15 mouse cellular contexts compared by ENCODE assay signal in genomic region chr2:33234848-33235247, GRCm38 (mm10). TPM values are rescaled to one million over a fixed set of nuclear protein-coding genes. Genes with fewer than 3 reads are reported as not detected.
A peak's percentile ranks its signal among the peaks of the same experiment; 100 is the strongest.
DNase-seq lines count a peak whose midpoint lies in the region; ATAC-seq and TF ChIP-seq lines count a peak whose summit lies in the region.
"Had no signal": no experiment of that assay in that cellular context is flagged by ENCODE, and none has a peak within 500 bp of the region (broad histone marks: within the 10 kb centered on the region; RNA-seq: fewer than 3 reads in every experiment).

No protein-coding gene starts in this region.

- H3K4me1 ChIP-seq in heart, postnatal 0 days (ENCODE audit: control insufficient read depth, insufficient read depth) = peaks cover 16% of the 10 kb centered on the region
- H3K4me1 ChIP-seq in lung, adult 2 months (ENCODE audit: control insufficient read depth, insufficient read depth, low read length) = no peaks in the 10 kb centered on the region
- H3K4me1 ChIP-seq in hindbrain, embryonic 16.5 days (ENCODE audit: control insufficient read depth, insufficient read depth, low read depth, low read length) = peaks cover 14% of the 10 kb centered on the region; the same call in 1 of the 2 replicates

- 0 out of 2 replicates have a peak, but pooled peaks have one; percentile 59 for ATAC-seq in heart, postnatal 0 days (ENCODE audit: insufficient read depth, low read depth)
- 0 out of 2 replicates have a peak, but pooled peaks have one; percentile 16 for ATAC-seq in hindbrain, embryonic 16.5 days
- ATAC-seq: forebrain, embryonic 16.5 days had no signal

- peaks cover 24% of the 10 kb centered on the region for H3K36me3 ChIP-seq in heart, postnatal 0 days (replicated peaks; ENCODE audit: control insufficient read depth, insufficient read depth, low read length)
- H3K36me3 ChIP-seq in hindbrain, embryonic 16.5 days (ENCODE audit: control insufficient read depth, insufficient read depth, low read length) = no peaks in the 10 kb centered on the region

- no peak overlapping the region for H3K4me3 ChIP-seq in heart, postnatal 0 days (ENCODE audit: low read depth, low read length)
- no peak overlapping the region for H3K4me3 ChIP-seq in lung, adult 2 months (replicated peaks; ENCODE audit: extremely low read depth, low read depth, low read length)
- no peak overlapping the region for H3K4me3 ChIP-seq in hindbrain, embryonic 16.5 days (ENCODE audit: low read length)
- H3K4me3 ChIP-seq: embryonic facial prominence, embryonic 12.5 days had no signal

- H3K4me2 ChIP-seq in heart, postnatal 0 days (ENCODE audit: low read depth, low read length) = no peak overlapping the region
- H3K4me2 ChIP-seq in hindbrain, embryonic 16.5 days (ENCODE audit: low read length) = no peak overlapping the region
- H3K4me2 ChIP-seq: embryonic facial prominence, embryonic 12.5 days; heart, embryonic 11.5 days had no signal

- no peak for TF ChIP-seq POLR2A in lung, adult 2 months (IDR thresholded peaks at IDR 0.05; ENCODE audit: borderline replicate concordance, extremely low read depth, low read depth, low read length)

- DNase-seq in heart, postnatal 0 days (ENCODE audit: low spot score) = no peak
- no peak for DNase-seq in heart, postnatal 14 days
- DNase-seq in lung, adult 2 months = no peak
- no peak for DNase-seq in lung, postnatal 25 days (ENCODE audit: low spot score)
- peak; percentile 60 for DNase-seq in cerebellum, adult 11-12 months
- no peak for DNase-seq in adrenal gland, postnatal 36 days
- DNase-seq: kidney, adult 9 months; layer of hippocampus, postnatal 36 days; liver; right cerebral cortex, adult 18-20 months; thymus, postnatal 14 days had no signal

- no peaks in the 10 kb centered on the region for H3K9me3 ChIP-seq in heart, postnatal 0 days (replicated peaks; ENCODE audit: control insufficient read depth, low read length)
- no peaks in the 10 kb centered on the region for H3K9me3 ChIP-seq in hindbrain, embryonic 16.5 days (ENCODE audit: control insufficient read depth, low read length)
- H3K9me3 ChIP-seq: embryonic facial prominence, embryonic 12.5 days had no signal

- no peak overlapping the region for H3K9ac ChIP-seq in heart, postnatal 0 days (replicated peaks; ENCODE audit: low read depth, low read length)
- no peak overlapping the region for H3K9ac ChIP-seq in hindbrain, embryonic 16.5 days (ENCODE audit: low read depth, low read length)
- H3K9ac ChIP-seq: embryonic facial prominence, embryonic 12.5 days had no signal

- WGBS in heart, postnatal 0 days = 68% methylated on average over 4 of the region's 4 CpGs
- 86% methylated on average over 4 of the region's 4 CpGs for WGBS in lung, adult 2 months
- 67% methylated on average over 4 of the region's 4 CpGs for WGBS in hindbrain, embryonic 16.5 days

- peak; percentile 64 for TF ChIP-seq CTCF in heart, postnatal 0 days (IDR thresholded peaks at IDR 0.05; ENCODE audit: low read depth)
- TF ChIP-seq CTCF in lung, adult 2 months (IDR thresholded peaks at IDR 0.05; ENCODE audit: insufficient read depth, low read length) = peak; percentile 19; the same call in 1 of the 2 replicates

- no peaks in the 10 kb centered on the region for H3K27me3 ChIP-seq in heart, postnatal 0 days (ENCODE audit: control insufficient read depth, insufficient read depth, low read length)
- H3K27me3 ChIP-seq in hindbrain, embryonic 16.5 days (replicated peaks; ENCODE audit: control insufficient read depth, insufficient read depth, low read length) = no peaks in the 10 kb centered on the region
- H3K27me3 ChIP-seq: embryonic facial prominence, embryonic 12.5 days had no signal

- TF ChIP-seq EP300 in heart, postnatal 0 days (IDR thresholded peaks at IDR 0.05; ENCODE audit: low read depth) = no peak

- intact Hi-C loops in heart, postnatal 14 days (cut with DNase I) = loop anchor here (5.0 kb wide), 1 partner anchor 78 kb away; no protein-coding TSS in a partner anchor

- H3K27ac ChIP-seq in heart, postnatal 0 days (ENCODE audit: low read depth) = no peak overlapping the region
- H3K27ac ChIP-seq in hindbrain, embryonic 16.5 days (ENCODE audit: low read depth, low read length) = no peak overlapping the region
- H3K27ac ChIP-seq: embryonic facial prominence, embryonic 12.5 days had no signal

RNA-seq across cellular contexts. Expression of gene Angptl2, which starts 19.0 kb away (rescaled TPM):
- 124 and 149 TPM in 2 replicates for total RNA-seq in heart, postnatal 0 days (2014; rRNA removed; ENCODE audit: low replicate concordance)
- polyA plus RNA-seq in heart, postnatal 0 days (2015; fragmentation: Nextera tagmentation; extraction: Ambion mirVana) = 58.0 and 66.5 TPM in 2 replicates
- total RNA-seq in heart, postnatal 14 days (2021) = 10 to 100 TPM; 83.2 to 85.0 TPM
- polyA plus RNA-seq in lung, adult 2 months (2012; rRNA removed) = 76.0 and 98.5 TPM in 2 replicates
- 13.4 and 20.5 TPM in 2 replicates for polyA plus RNA-seq in hindbrain, embryonic 16.5 days (2015; fragmentation: Nextera tagmentation; extraction: Ambion mirVana)
- total RNA-seq in adrenal gland, postnatal 36 days (2021) = 10 to 100 TPM; 31.0 to 31.6 TPM
